8 mouse cellular contexts compared by ENCODE assay signal in genomic region chr4:43058753-43059654, GRCm38 (mm10). TPM values are rescaled to one million over a fixed set of nuclear protein-coding genes. Genes with fewer than 3 reads are reported as not detected.
DNase-seq lines count a peak whose midpoint lies in the region; ATAC-seq and TF ChIP-seq lines count a peak whose summit lies in the region.

Gene Unc13b, plus strand, starts transcription at chr4:43058953.

- TF ChIP-seq CTCF in E14TG2a.4 (conservative IDR thresholded peaks at IDR 0.05; ENCODE audit: low read length): no peak
- no peak for TF ChIP-seq CTCF in liver, embryonic 14.5 days (IDR thresholded peaks at IDR 0.05; ENCODE audit: low read depth)
- TF ChIP-seq CTCF in stomach, postnatal 0 days (IDR thresholded peaks at IDR 0.05; ENCODE audit: low read depth): 0 out of 2 replicates have a peak, but pooled peaks have one; percentile 13

- peaks cover 17% of the 10 kb centered on the region for H3K4me1 ChIP-seq in E14TG2a.4 (replicated peaks; ENCODE audit: low read depth, low read length)
- H3K4me1 ChIP-seq in forebrain, embryonic 11.5 days (replicated peaks; ENCODE audit: control insufficient read depth, insufficient read depth, low read length): no peaks in the 10 kb centered on the region
- H3K4me1 ChIP-seq in heart, embryonic 14.5 days (ENCODE audit: control insufficient read depth in 2 of 2, insufficient read depth in 2 of 2, low read length in 2 of 2): peaks cover 0 to 24% of the 10 kb centered on the region in 2 experiments; a peak in 2 of 4 replicates
- peaks cover 0 to 4% of the 10 kb centered on the region in 2 experiments; a peak in 1 of 4 replicates for H3K4me1 ChIP-seq in liver, embryonic 14.5 days (replicated peaks; ENCODE audit: control insufficient read depth in 2 of 2, insufficient read depth in 2 of 2, low read length in 1 of 2)
- H3K4me1 ChIP-seq in neural tube, embryonic 12.5 days: no peaks in the 10 kb centered on the region; the same call in 1 of the 2 replicates
- no peaks in the 10 kb centered on the region for H3K4me1 ChIP-seq in stomach, postnatal 0 days (replicated peaks; ENCODE audit: control insufficient read depth, insufficient read depth)

- WGBS in forebrain, embryonic 11.5 days: under 1% methylated on average over 85 of the region's 90 CpGs
- WGBS in heart, embryonic 14.5 days: under 1% methylated on average over 82 of the region's 90 CpGs
- WGBS in liver, embryonic 14.5 days (ENCODE audit: insufficient replicate concordance): under 1% methylated on average over 90 of the region's 90 CpGs
- under 1% methylated on average over 90 of the region's 90 CpGs for WGBS in neural tube, embryonic 12.5 days
- WGBS in stomach, postnatal 0 days: under 1% methylated on average over 89 of the region's 90 CpGs

- peak; percentile 78 for DNase-seq in c-Kit-positive CD71-positive TER-119-positive erythroid progenitor cells, embryonic 14.5 days (ENCODE audit: low spot score)
- DNase-seq in forebrain, embryonic 11.5 days (ENCODE audit: low spot score): peak; percentile 97
- peak; percentile 96 for DNase-seq in kidney, postnatal 10 days
- peak; percentile 69 to 82 (median 73) for DNase-seq in liver, embryonic 14.5 days (ENCODE audit: low read depth in 3 of 3, low spot score in 3 of 3)
- DNase-seq in stomach, postnatal 0 days (ENCODE audit: low spot score): peak; percentile 98

- H3K27ac ChIP-seq in forebrain, embryonic 11.5 days (ENCODE audit: low read depth, low read length): peak within 1 kb of the TSS; percentile 68; the same call in 1 of the 2 replicates
- peak within 1 kb of the TSS; percentile 77 to 86 for H3K27ac ChIP-seq in heart, embryonic 14.5 days (replicated peaks in 1 of 2; ENCODE audit: control insufficient read depth in 1 of 2, insufficient read depth in 1 of 2, low read depth in 2 of 2, low read length in 2 of 2)
- H3K27ac ChIP-seq in liver, embryonic 14.5 days: no peak within 1 kb of the TSS
- peak within 1 kb of the TSS; percentile 58; the same call in 1 of the 2 replicates for H3K27ac ChIP-seq in neural tube, embryonic 12.5 days
- H3K27ac ChIP-seq in stomach, postnatal 0 days (replicated peaks): peak within 1 kb of the TSS; percentile 89

- H3K9ac ChIP-seq in forebrain, embryonic 11.5 days (ENCODE audit: low read length): peak within 1 kb of the TSS; percentile 84
- peak within 1 kb of the TSS; percentile 86 for H3K9ac ChIP-seq in heart, embryonic 14.5 days (ENCODE audit: low read length)
- H3K9ac ChIP-seq in liver, embryonic 14.5 days (replicated peaks): peak within 1 kb of the TSS; percentile 41
- peak within 1 kb of the TSS; percentile 74 for H3K9ac ChIP-seq in neural tube, embryonic 12.5 days
- peak within 1 kb of the TSS; percentile 74 for H3K9ac ChIP-seq in stomach, postnatal 0 days (ENCODE audit: low read length)

- peak; percentile 98 for ATAC-seq in forebrain, embryonic 11.5 days (replicated peaks; ENCODE audit: low FRiP score)
- peak; percentile 94 for ATAC-seq in heart, embryonic 14.5 days (ENCODE audit: insufficient number of reproducible peaks, insufficient read depth, low FRiP score, low read depth)
- ATAC-seq in liver, embryonic 14.5 days (ENCODE audit: insufficient read depth): peak; percentile 95
- peak; percentile 96 for ATAC-seq in neural tube, embryonic 12.5 days (ENCODE audit: low FRiP score, low read depth)
- peak; percentile 98 for ATAC-seq in stomach, postnatal 0 days (ENCODE audit: low FRiP score, low TSS enrichment)

- H3K36me3 ChIP-seq in E14TG2a.4 (ENCODE audit: insufficient read depth, low read length): no peaks in the 10 kb centered on the region
- H3K36me3 ChIP-seq in forebrain, embryonic 11.5 days (ENCODE audit: control insufficient read depth, insufficient read depth, low read length): no peaks in the 10 kb centered on the region
- H3K36me3 ChIP-seq in heart, embryonic 14.5 days (ENCODE audit: control insufficient read depth, insufficient read depth, low read length): no peaks in the 10 kb centered on the region
- H3K36me3 ChIP-seq in liver, embryonic 14.5 days (replicated peaks; ENCODE audit: control insufficient read depth, insufficient read depth, low read depth): no peaks in the 10 kb centered on the region
- no peaks in the 10 kb centered on the region for H3K36me3 ChIP-seq in neural tube, embryonic 12.5 days
- no peaks in the 10 kb centered on the region for H3K36me3 ChIP-seq in stomach, postnatal 0 days (ENCODE audit: control insufficient read depth, insufficient read depth, low read length)

- peak within 1 kb of the TSS; percentile 94 for H3K4me3 ChIP-seq in E14TG2a.4 (replicated peaks; ENCODE audit: low read length)
- peak within 1 kb of the TSS; percentile 73 for H3K4me3 ChIP-seq in forebrain, embryonic 11.5 days (ENCODE audit: low read depth, low read length)
- peak within 1 kb of the TSS; percentile 74 to 76 for H3K4me3 ChIP-seq in heart, embryonic 14.5 days (ENCODE audit: control insufficient read depth in 1 of 2, insufficient read depth in 1 of 2, low read depth in 1 of 2, low read length in 2 of 2)
- H3K4me3 ChIP-seq in liver, embryonic 14.5 days (ENCODE audit: insufficient read depth in 1 of 2, low read depth in 2 of 2, low read length in 2 of 2): peak within 1 kb of the TSS; percentile 52 to 58
- peak within 1 kb of the TSS; percentile 67 for H3K4me3 ChIP-seq in neural tube, embryonic 12.5 days
- H3K4me3 ChIP-seq in stomach, postnatal 0 days (ENCODE audit: low read depth, low read length): peak within 1 kb of the TSS; percentile 78

- H3K27me3 ChIP-seq in E14TG2a.4 (ENCODE audit: insufficient read depth, low read length): peaks cover 32% of the 10 kb centered on the region
- H3K27me3 ChIP-seq in forebrain, embryonic 11.5 days (ENCODE audit: control insufficient read depth, insufficient read depth, low read length): no peaks in the 10 kb centered on the region
- no peaks in the 10 kb centered on the region for H3K27me3 ChIP-seq in heart, embryonic 14.5 days (ENCODE audit: control insufficient read depth, insufficient read depth, low read length)
- peaks cover 34% of the 10 kb centered on the region for H3K27me3 ChIP-seq in liver, embryonic 14.5 days (ENCODE audit: control insufficient read depth, insufficient read depth, low read length)
- no peaks in the 10 kb centered on the region for H3K27me3 ChIP-seq in neural tube, embryonic 12.5 days (replicated peaks)
- H3K27me3 ChIP-seq in stomach, postnatal 0 days (ENCODE audit: control insufficient read depth, insufficient read depth, low read length): no peaks in the 10 kb centered on the region

- no peak for TF ChIP-seq EP300 in liver, embryonic 14.5 days (IDR thresholded peaks at IDR 0.05; ENCODE audit: low read depth)
- TF ChIP-seq EP300 in stomach, postnatal 0 days (optimal IDR thresholded peaks at IDR 0.05): no peak

- H3K4me2 ChIP-seq in forebrain, embryonic 11.5 days (ENCODE audit: low read depth, low read length, severe bottlenecking): peak within 1 kb of the TSS; percentile 60
- H3K4me2 ChIP-seq in heart, embryonic 14.5 days (ENCODE audit: low read length): peak within 1 kb of the TSS; percentile 78
- H3K4me2 ChIP-seq in liver, embryonic 14.5 days (ENCODE audit: low read depth): peak within 1 kb of the TSS; percentile 81
- peak within 1 kb of the TSS; percentile 81 for H3K4me2 ChIP-seq in neural tube, embryonic 12.5 days (replicated peaks)
- peak within 1 kb of the TSS; percentile 78 for H3K4me2 ChIP-seq in stomach, postnatal 0 days (replicated peaks; ENCODE audit: low read depth)

- no peaks in the 10 kb centered on the region for H3K9me3 ChIP-seq in E14TG2a.4 (ENCODE audit: low read length)
- H3K9me3 ChIP-seq in forebrain, embryonic 11.5 days (ENCODE audit: control insufficient read depth, low read length): no peaks in the 10 kb centered on the region
- H3K9me3 ChIP-seq in heart, embryonic 14.5 days (ENCODE audit: control insufficient read depth, low read length): no peaks in the 10 kb centered on the region
- H3K9me3 ChIP-seq in liver, embryonic 14.5 days (ENCODE audit: control insufficient read depth, low read length): no peaks in the 10 kb centered on the region
- H3K9me3 ChIP-seq in neural tube, embryonic 12.5 days: no peaks in the 10 kb centered on the region
- H3K9me3 ChIP-seq in stomach, postnatal 0 days (ENCODE audit: control insufficient read depth, low read length): no peaks in the 10 kb centered on the region

RNA-seq across cellular contexts. Expression of gene Unc13b, which starts in this region (rescaled TPM):
- 22.9 and 23.0 TPM in 2 replicates for polyA plus RNA-seq in forebrain, embryonic 11.5 days (2014; fragmentation: Nextera tagmentation; extraction: Ambion mirVana)
- 16.4 and 19.1 TPM in 2 replicates for polyA plus RNA-seq in heart, embryonic 14.5 days (2014; fragmentation: Nextera tagmentation; extraction: Ambion mirVana)
- 0.59 and 0.73 TPM in 2 replicates for polyA plus RNA-seq in liver, embryonic 14.5 days (2012; rRNA removed)
- 0.19 and 0.37 TPM in 2 replicates for polyA plus RNA-seq in liver, embryonic 14.5 days (2014; fragmentation: Nextera tagmentation; extraction: Ambion mirVana)
- 19.1 and 22.4 TPM in 2 replicates for polyA plus RNA-seq in neural tube, embryonic 12.5 days (2016; fragmentation: Nextera tagmentation; extraction: Ambion mirVana)
- polyA plus RNA-seq in stomach, postnatal 0 days (2015; fragmentation: Nextera tagmentation; extraction: Ambion mirVana): 3.2 and 4.5 TPM in 2 replicates

Comparison
In these comparisons a context has a peak if more than half of its experiments do, and no peak if none do; other contexts are left out.
1. Peak in DNase-seq, ATAC-seq, H3K4me3 ChIP-seq, H3K9ac ChIP-seq and H3K4me2 ChIP-seq in liver, embryonic 14.5 days; RNA of the gene not detected or under 1 TPM.